Mouse (Mus musculus): ENCODE data around the gene Asb5.

GRCm38 (mm10) chr8:54488437-54488836, 40.9 kb upstream of the Asb5 start:
- TF ChIP-seq CTCF (IDR thresholded peaks at IDR 0.05; ENCODE audit: control insufficient read depth, insufficient read depth, low read length) (no peak), POLR2A (IDR thresholded peaks at IDR 0.05; ENCODE audit: borderline replicate concordance, control insufficient read depth, low read depth, low read length) (no peak)

Measured in bone marrow, adult 2 months (tissue).